In genomic region chr8:86787891-86788420, GRCm38 (mm10) we compare ENCODE assay signal across 9 mouse cellular contexts. TPM values are rescaled to one million over a fixed set of nuclear protein-coding genes. Genes with fewer than 3 reads are reported as not detected.
A peak's percentile ranks its signal among the peaks of the same experiment; 100 is the strongest.
DNase-seq lines count a peak whose midpoint lies in the region; ATAC-seq and TF ChIP-seq lines count a peak whose summit lies in the region.
"Had no signal": no experiment of that assay in that cellular context is flagged by ENCODE, and none has a peak within 500 bp of the region (broad histone marks: within the 10 kb centered on the region; RNA-seq: fewer than 3 reads in every experiment).

No protein-coding gene starts in this region.

- no peak overlapping the region for H3K27ac ChIP-seq in liver, adult 2 months (replicated peaks; ENCODE audit: insufficient read depth, low read depth, low read length)
- no peak overlapping the region for H3K27ac ChIP-seq in liver, embryonic 12.5 days
- peak overlapping the region; percentile 86 for H3K27ac ChIP-seq in heart, adult 2 months
- peak overlapping the region; percentile 17; the same call in 1 of the 2 replicates for H3K27ac ChIP-seq in limb, embryonic 10.5 days
- peak overlapping the region; percentile 48 for H3K27ac ChIP-seq in stomach, embryonic 16.5 days (ENCODE audit: low read length)
- H3K27ac ChIP-seq: liver, embryonic 13.5 days had no signal

- no peaks in the 10 kb centered on the region for H3K36me3 ChIP-seq in liver, adult 2 months (ENCODE audit: control insufficient read depth, insufficient read depth, low read length)
- H3K36me3 ChIP-seq in liver, embryonic 12.5 days: no peaks in the 10 kb centered on the region
- no peaks in the 10 kb centered on the region; the same call in 1 of the 2 replicates for H3K36me3 ChIP-seq in heart, adult 2 months (ENCODE audit: control insufficient read depth, insufficient read depth, low read length)
- no peaks in the 10 kb centered on the region for H3K36me3 ChIP-seq in limb, embryonic 10.5 days
- H3K36me3 ChIP-seq in stomach, embryonic 16.5 days (ENCODE audit: control insufficient read depth, insufficient read depth, low read length): no peaks in the 10 kb centered on the region
- H3K36me3 ChIP-seq: liver, embryonic 13.5 days had no signal

- peak; percentile 68 for DNase-seq in liver, adult 2 months (ENCODE audit: extremely low read depth, low read depth, low spot score)
- peak; percentile 80 to 82 for DNase-seq in heart, adult 2 months
- no peak for DNase-seq in limb, embryonic 10.5 days (ENCODE audit: low spot score)
- DNase-seq in thymus, postnatal 36 days: no peak
- no peak for DNase-seq in thymus, postnatal 10 days (ENCODE audit: low spot score in 2 of 2)
- DNase-seq in right cerebral cortex, adult 18-20 months: no peak
- DNase-seq: liver, embryonic 13.5 days had no signal

- H3K79me2 ChIP-seq in liver, adult 2 months (ENCODE audit: control insufficient read depth, insufficient read depth, low read length): no peaks in the 10 kb centered on the region
- H3K79me2 ChIP-seq in heart, adult 2 months (replicated peaks; ENCODE audit: control insufficient read depth, insufficient read depth, low read length): no peaks in the 10 kb centered on the region

- no peak for TF ChIP-seq CTCF in liver, adult 2 months (IDR thresholded peaks at IDR 0.05; ENCODE audit: low read depth, low read length)
- no peak for TF ChIP-seq CTCF in heart, adult 2 months (IDR thresholded peaks at IDR 0.05)

- no peaks in the 10 kb centered on the region for H3K9me3 ChIP-seq in liver, embryonic 12.5 days (replicated peaks)
- no peaks in the 10 kb centered on the region for H3K9me3 ChIP-seq in limb, embryonic 10.5 days (replicated peaks)
- H3K9me3 ChIP-seq in stomach, embryonic 16.5 days (replicated peaks; ENCODE audit: control insufficient read depth, low read length): no peaks in the 10 kb centered on the region
- H3K9me3 ChIP-seq: liver, embryonic 13.5 days had no signal

- peak; percentile 9; the same call in 1 of the 2 replicates for TF ChIP-seq EP300 in heart, adult 2 months (IDR thresholded peaks at IDR 0.05; ENCODE audit: insufficient read depth, low read depth, low read length)

- H3K4me3 ChIP-seq in liver, adult 2 months (ENCODE audit: insufficient read depth, low read depth, low read length): no peak overlapping the region
- H3K4me3 ChIP-seq in liver, embryonic 12.5 days: no peak overlapping the region
- peak overlapping the region; percentile 23; the same call in 1 of the 2 replicates for H3K4me3 ChIP-seq in heart, adult 2 months
- H3K4me3 ChIP-seq in limb, embryonic 10.5 days: no peak overlapping the region
- H3K4me3 ChIP-seq in stomach, embryonic 16.5 days (replicated peaks; ENCODE audit: low read length): no peak overlapping the region
- H3K4me3 ChIP-seq: liver, embryonic 13.5 days had no signal

- peaks cover 4% of the 10 kb centered on the region; the same call in 1 of the 2 replicates for H3K4me1 ChIP-seq in liver, adult 2 months (ENCODE audit: control insufficient read depth, insufficient read depth, low read length)
- H3K4me1 ChIP-seq in liver, embryonic 12.5 days: peaks cover 2% of the 10 kb centered on the region; the same call in 1 of the 2 replicates
- H3K4me1 ChIP-seq in heart, adult 2 months (ENCODE audit: control insufficient read depth, insufficient read depth, low read length): peaks cover 16% of the 10 kb centered on the region
- peaks cover 11% of the 10 kb centered on the region; the same call in 1 of the 2 replicates for H3K4me1 ChIP-seq in limb, embryonic 10.5 days
- H3K4me1 ChIP-seq in stomach, embryonic 16.5 days (ENCODE audit: control insufficient read depth, insufficient read depth, low read length): peaks cover 2% of the 10 kb centered on the region; the same call in 1 of the 2 replicates

- no peak overlapping the region for H3K9ac ChIP-seq in liver, adult 2 months (ENCODE audit: low read depth, low read length)
- no peak overlapping the region for H3K9ac ChIP-seq in liver, embryonic 12.5 days
- H3K9ac ChIP-seq in heart, adult 2 months (ENCODE audit: low read depth, low read length): peak overlapping the region; percentile 59; the same call in 1 of the 2 replicates
- H3K9ac ChIP-seq in stomach, embryonic 16.5 days (ENCODE audit: low read length): no peak overlapping the region
- H3K9ac ChIP-seq: liver, embryonic 13.5 days had no signal

- H3K4me2 ChIP-seq in liver, embryonic 12.5 days: no peak overlapping the region
- H3K4me2 ChIP-seq in stomach, embryonic 16.5 days (ENCODE audit: low read depth, low read length): no peak overlapping the region
- H3K4me2 ChIP-seq: liver, embryonic 13.5 days had no signal

- no peak for ATAC-seq in liver, embryonic 12.5 days
- ATAC-seq in stomach, embryonic 16.5 days (ENCODE audit: insufficient read depth, low FRiP score): peak; percentile 23; the same call in 1 of the 2 replicates

- TF ChIP-seq POLR2A in liver, adult 2 months (IDR thresholded peaks at IDR 0.05; ENCODE audit: extremely low read depth, insufficient read depth, low read length): no peak
- no peak for TF ChIP-seq POLR2A in heart, adult 2 months (IDR thresholded peaks at IDR 0.05; ENCODE audit: insufficient read depth, low read depth, low read length)

- 9% methylated on average over 12 of the region's 12 CpGs for WGBS in liver, adult 2 months
- 68% methylated on average over 12 of the region's 12 CpGs for WGBS in liver, embryonic 12.5 days (ENCODE audit: insufficient replicate concordance)
- WGBS in heart, adult 2 months: 29% methylated on average over 12 of the region's 12 CpGs
- WGBS in limb, embryonic 10.5 days: 85% methylated on average over 12 of the region's 12 CpGs
- 48% methylated on average over 12 of the region's 12 CpGs for WGBS in stomach, embryonic 16.5 days

- H3K27me3 ChIP-seq in liver, adult 2 months (ENCODE audit: control insufficient read depth, insufficient read depth, low read length): no peaks in the 10 kb centered on the region
- peaks cover 6% of the 10 kb centered on the region; the same call in 1 of the 2 replicates for H3K27me3 ChIP-seq in liver, embryonic 12.5 days (replicated peaks)
- H3K27me3 ChIP-seq in heart, adult 2 months (ENCODE audit: control insufficient read depth, insufficient read depth, low read length): no peaks in the 10 kb centered on the region
- no peaks in the 10 kb centered on the region for H3K27me3 ChIP-seq in limb, embryonic 10.5 days (ENCODE audit: low read depth, poor library complexity, severe bottlenecking)
- H3K27me3 ChIP-seq in stomach, embryonic 16.5 days (ENCODE audit: control insufficient read depth, insufficient read depth, low read length): no peaks in the 10 kb centered on the region
- H3K27me3 ChIP-seq: liver, embryonic 13.5 days had no signal

- intact Hi-C loops in heart, adult 2 months (cut with DNase I): loop anchor here (1.0 to 2.0 kb wide), 4 partner anchors 13 to 114 kb away; no protein-coding TSS in a partner anchor

RNA-seq across cellular contexts. Expression of gene Siah1a, which starts 42.2 kb away (rescaled TPM):
- 7.1 and 7.9 TPM in 2 replicates for total RNA-seq in liver, adult 2 months (2014; rRNA removed)
- 6.0 and 6.4 TPM in 2 replicates for polyA plus RNA-seq in liver, adult 2 months (2012; rRNA removed)
- 20.3 and 21.3 TPM in 2 replicates for polyA plus RNA-seq in liver, embryonic 12.5 days (2016; fragmentation: Nextera tagmentation; extraction: Ambion mirVana)
- 10 to 100 TPM; 11.5 to 16.3 TPM for total RNA-seq in heart, adult 2 months (2021)
- polyA plus RNA-seq in heart, adult 2 months (2012; rRNA removed): 15.6 and 25.8 TPM in 2 replicates
- 46.8 and 56.1 TPM in 2 replicates for polyA plus RNA-seq in limb, embryonic 10.5 days (2016; fragmentation: Nextera tagmentation; extraction: Ambion mirVana)
- polyA plus RNA-seq in stomach, embryonic 16.5 days (2015; fragmentation: Nextera tagmentation; extraction: Ambion mirVana): 23.9 and 26.6 TPM in 2 replicates

RNA-seq across cellular contexts. Expression of gene Gm10638, which starts 42.5 kb away (rescaled TPM):
- 0.20 TPM in 1 of 2 replicates, not detected in the other for total RNA-seq in liver, adult 2 months (2014; rRNA removed)
- 0.16 and 0.17 TPM in 2 replicates for polyA plus RNA-seq in liver, adult 2 months (2012; rRNA removed)
- 1.8 and 2.8 TPM in 2 replicates for polyA plus RNA-seq in liver, embryonic 12.5 days (2016; fragmentation: Nextera tagmentation; extraction: Ambion mirVana)
- total RNA-seq in heart, adult 2 months (2021): 1 to 10 TPM; 2.8 to 3.1 TPM
- polyA plus RNA-seq in heart, adult 2 months (2012; rRNA removed): 0.73 and 2.0 TPM in 2 replicates
- polyA plus RNA-seq in limb, embryonic 10.5 days (2016; fragmentation: Nextera tagmentation; extraction: Ambion mirVana): 4.0 and 6.0 TPM in 2 replicates
- polyA plus RNA-seq in stomach, embryonic 16.5 days (2015; fragmentation: Nextera tagmentation; extraction: Ambion mirVana): 1.8 and 2.2 TPM in 2 replicates

Comparison
In these comparisons a context has a peak if more than half of its experiments do, and no peak if none do; other contexts are left out.
1. DNase-seq: peak in liver, adult 2 months (single experiment) and heart, adult 2 months (2 of 2); none in limb, embryonic 10.5 days (single experiment), thymus, postnatal 36 days (0 of 2), thymus, postnatal 10 days (0 of 2) and right cerebral cortex, adult 18-20 months (single experiment).
2. H3K27ac ChIP-seq: peak in heart, adult 2 months (single experiment), limb, embryonic 10.5 days (single experiment) and stomach, embryonic 16.5 days (single experiment); none in liver, adult 2 months (single experiment) and liver, embryonic 12.5 days (single experiment).